Mouse (Mus musculus) inflammation-experienced regulatory T-cells, adult 16 weeks (primary cell): ENCODE results near the gene Ufm1. TPM values are rescaled to one million over a fixed set of nuclear protein-coding genes. Genes with fewer than 3 reads are reported as not detected.

Experiments
- polyA plus RNA-seq: library from polyadenylated mRNA; unstranded; fragments of 100-300 nt; shearing (Covaris generic); gene quantifications from one replicate; pipeline ENCODE4 v1.2.1, GENCODE M21; 2017

The Ufm1 gene
- 70.6 TPM for polyA plus RNA-seq

DNA sequence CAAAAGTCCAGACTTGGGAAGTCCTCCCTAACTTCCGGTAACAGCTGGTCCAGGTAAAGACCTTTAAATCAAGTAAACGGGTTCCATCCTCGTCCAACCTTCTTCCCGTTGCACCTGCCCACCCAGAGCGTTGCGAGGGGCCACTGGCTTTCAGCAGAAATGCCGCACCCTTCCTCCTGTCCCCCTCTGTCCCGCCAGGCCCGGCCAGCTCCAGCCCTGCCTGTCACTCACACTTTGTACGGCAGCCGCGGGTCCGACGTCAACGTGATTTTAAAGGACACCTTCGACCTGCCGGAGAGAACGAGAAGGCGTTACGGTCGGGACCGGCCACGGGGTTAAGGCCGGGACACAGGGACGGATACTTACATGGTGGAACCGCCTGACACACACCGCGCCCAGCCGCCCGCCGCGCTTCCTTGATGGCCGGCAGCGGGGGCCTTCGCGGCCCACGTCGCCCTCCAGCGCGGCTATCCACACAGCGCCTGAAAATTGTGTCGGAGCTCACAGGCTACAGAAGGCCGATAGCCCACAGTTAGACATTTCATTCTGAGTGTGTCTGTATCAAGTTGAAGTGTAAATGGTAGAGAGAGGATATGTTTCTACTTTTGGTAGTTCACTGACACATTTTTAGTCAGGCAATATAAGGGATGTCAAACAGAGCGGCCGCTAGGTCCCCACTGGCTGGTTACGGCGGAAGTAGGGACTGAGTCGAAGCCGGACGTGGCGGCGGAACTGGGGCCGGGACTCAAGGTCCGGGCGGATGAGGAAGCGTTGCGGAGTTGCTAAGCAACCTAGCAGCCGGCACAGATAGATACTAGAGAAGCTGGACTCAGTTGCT lies at the start of gene Ufm1:
TSS of gene Ufm1 (minus strand) at position 448 of the 838 bp plus-strand sequence.

DNA sequence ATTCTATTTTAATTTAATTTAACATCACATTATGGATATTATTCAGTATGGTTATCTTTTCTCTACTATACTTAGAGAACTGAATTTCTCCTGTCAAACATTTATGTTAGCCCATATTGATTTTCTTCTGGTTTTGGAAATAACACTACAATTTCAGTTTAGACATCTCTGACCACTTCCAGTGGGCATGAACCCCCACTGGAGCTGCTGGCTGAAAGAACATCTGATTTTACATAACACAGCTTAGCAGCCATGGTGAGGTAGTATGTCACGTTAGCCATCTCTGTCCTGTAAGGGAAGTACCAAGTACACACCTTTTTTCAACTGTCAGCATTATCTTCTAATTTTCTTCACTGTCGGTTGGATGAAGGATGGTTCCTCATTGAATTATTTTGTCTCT lies 18.8 kb downstream of the Ufm1 start, which contains the start of gene Gm10985:
TSS of gene Gm10985 (plus strand) at position 301 of the 400 bp plus-strand sequence.

Other genes with a start within 250 kb of the Ufm1 start
- gene Frem2, start 206.5 kb downstream of the Ufm1 start, polyA plus RNA-seq = not detected
- gene Gm10985, start 18.7 kb downstream of the Ufm1 start, polyA plus RNA-seq = not detected